Mouse (Mus musculus): Measurements from ENCODE around the gene Olfr801.

Gene Olfr801

DNA sequence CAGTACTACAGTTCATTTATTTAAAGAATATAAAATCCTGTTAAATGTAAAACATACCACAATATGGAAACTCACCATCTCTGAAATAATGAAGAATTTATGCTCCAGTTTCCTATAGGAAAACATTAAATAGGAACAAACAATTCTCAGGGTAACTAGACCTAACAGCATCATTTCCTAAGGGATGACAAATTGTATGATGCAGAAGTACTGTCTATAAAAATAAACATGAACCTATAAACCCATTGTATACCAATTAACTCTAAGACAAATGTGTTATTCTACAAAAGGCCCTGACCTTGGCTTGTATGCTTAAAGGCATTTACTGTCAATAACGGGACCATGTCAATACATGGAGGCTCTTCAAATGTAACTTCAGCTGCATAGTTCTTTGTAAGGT is at the start of gene Olfr801:
Gene Olfr801, minus strand, starts transcription at position 101 of the 400 bp plus-strand sequence.
- DNase-seq (ENCODE audit: low spot score in 2 of 2) = no peak

DNA sequence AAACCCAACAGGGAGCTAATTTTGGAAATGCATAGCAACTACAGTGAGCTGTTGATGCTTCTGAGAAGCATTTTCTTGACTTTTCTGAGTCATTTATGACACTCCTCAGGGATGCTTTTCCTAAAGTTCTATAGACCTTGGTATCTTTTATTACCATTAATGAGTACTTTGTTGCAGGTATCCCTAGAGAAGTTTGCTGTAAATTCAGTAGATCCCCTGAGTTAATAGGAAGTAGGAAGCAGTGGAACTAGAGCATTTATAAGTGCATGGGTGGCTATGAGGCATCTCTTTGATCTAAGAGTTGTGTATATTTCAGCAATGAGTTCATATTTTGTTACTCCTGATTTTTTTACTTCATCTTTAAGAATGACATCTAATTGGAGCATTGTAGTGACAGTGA is 29.2 kb upstream of the Olfr801 start, which contains the start of gene Olfr804:
Gene Olfr804, plus strand, starts transcription at position 301 of the 400 bp plus-strand sequence.
- no peak for DNase-seq (ENCODE audit: low spot score in 2 of 2)

GRCm38 (mm10) chr10:129694186-129694585 is 20.5 kb upstream of the Olfr801 start, which contains the start of gene Olfr803:
Gene Olfr803 (minus strand): TSS chr10:129694286.
- no peak for DNase-seq (ENCODE audit: low spot score in 2 of 2)

DNA sequence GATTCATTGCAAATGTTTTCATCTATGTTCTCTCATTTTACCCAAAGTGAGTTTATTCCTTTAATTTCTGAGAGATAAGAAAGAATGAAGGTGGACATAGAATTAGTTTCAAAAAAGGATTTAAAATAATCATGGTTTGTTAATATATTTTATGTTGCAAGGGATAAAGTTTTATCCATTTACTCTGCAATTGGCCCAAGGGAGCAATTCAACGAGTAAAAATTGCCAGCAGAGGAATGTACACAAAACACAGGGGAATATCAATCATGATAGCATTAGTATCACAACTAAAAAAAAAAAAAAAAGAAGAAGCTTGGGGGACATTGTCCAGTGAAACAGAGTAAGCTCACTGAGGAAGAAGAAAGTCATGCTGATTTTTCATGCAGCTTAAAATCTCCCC is 14.4 kb upstream of the Olfr801 start, which contains the start of gene Olfr802:
Gene Olfr802, minus strand, starts transcription at position 101 of the 400 bp plus-strand sequence.
- DNase-seq (ENCODE audit: low spot score in 2 of 2) = no peak

DNA sequence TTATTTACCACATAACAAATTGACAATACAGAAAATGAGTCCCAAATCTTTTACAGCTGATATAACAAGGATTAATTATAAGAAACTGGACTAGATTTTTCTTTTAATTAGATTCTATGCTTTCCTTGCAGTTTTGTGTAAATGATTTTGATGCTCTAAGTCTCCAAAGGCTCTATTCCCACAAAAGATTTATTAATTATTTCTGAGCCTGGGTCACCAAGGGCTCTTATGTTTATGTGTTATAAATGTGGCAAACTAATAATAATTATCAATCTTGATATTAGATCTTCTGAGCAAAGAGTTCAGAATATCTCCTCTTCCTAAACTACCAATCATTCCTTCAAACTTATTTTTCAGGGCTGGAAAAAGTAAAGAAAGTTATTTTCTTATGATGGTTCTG is 16.3 kb downstream of the Olfr801 start, which contains the start of gene Olfr800:
Gene Olfr800, plus strand, starts transcription at position 301 of the 400 bp plus-strand sequence.
- no peak for DNase-seq (ENCODE audit: low spot score in 2 of 2)

DNA sequence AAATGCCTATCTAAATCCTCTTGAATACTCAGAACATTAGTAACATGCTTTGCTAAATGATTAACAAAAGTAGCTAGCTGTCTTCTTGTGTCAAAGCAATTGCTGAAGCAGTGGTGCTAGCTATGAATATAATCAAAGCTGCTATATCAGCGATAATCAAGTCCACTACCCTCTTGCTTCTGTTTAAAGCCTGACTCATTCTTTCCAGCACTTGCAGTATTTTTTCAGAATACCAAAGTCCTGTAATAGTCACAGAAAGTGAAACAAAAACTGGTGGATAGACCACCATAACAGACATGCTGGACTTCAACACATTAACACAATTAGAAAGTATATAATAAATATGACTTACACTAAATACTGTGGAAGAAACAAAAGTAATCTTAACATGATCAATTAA is 21.9 kb downstream of the Olfr801 start:
- no peak for DNase-seq (ENCODE audit: low spot score in 2 of 2)

DNA sequence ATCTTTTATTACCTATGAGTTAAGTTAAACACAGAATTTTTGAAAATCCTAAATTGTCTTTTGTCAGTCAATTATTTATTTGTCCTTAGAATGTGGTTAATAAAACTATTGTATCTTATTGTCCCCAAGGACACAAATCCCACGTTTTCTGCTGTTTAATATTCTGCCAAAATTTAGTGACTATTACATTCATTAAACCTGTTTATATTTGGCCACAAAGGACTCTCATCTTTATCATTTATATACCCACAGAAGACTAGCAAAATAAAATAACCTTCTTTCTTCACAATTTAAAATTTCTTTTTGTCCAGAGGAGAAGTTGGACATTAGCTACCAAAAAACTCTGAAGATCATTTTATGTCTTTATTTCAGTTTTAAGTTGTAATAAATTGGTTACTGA is 36.5 kb downstream of the Olfr801 start, which contains the start of gene Olfr799:
Gene Olfr799, plus strand, starts transcription at position 301 of the 400 bp plus-strand sequence.
- no peak for DNase-seq (ENCODE audit: low spot score in 2 of 2)

DNA sequence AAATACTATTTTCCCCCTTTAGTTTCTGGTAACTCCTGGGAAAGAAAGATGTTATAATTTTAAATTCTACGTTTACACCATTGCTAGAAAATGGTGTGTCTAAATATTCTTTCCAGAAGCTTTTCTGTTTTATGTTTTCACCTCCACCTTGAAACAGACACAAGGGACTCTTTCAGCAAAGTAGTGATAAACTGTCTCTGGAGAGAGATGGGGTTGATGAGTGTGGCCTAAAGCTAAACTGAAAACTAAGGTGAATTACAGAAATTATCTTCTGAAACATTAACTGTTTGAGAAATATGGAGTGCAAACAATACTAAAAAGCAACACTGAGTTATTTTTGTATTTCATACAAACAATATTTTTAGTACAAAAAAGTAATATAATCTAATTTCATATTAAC is 45.8 kb downstream of the Olfr801 start, which contains the start of gene Olfr798:
Gene Olfr798, minus strand, starts transcription at position 101 of the 400 bp plus-strand sequence.
- DNase-seq (ENCODE audit: low spot score in 2 of 2) = no peak

- DNase-seq (ENCODE audit: low spot score in 2 of 2) = no peak
Measured at GRCm38 (mm10) chr10:129623251-129623650, 50.4 kb downstream of the Olfr801 start.

DNA sequence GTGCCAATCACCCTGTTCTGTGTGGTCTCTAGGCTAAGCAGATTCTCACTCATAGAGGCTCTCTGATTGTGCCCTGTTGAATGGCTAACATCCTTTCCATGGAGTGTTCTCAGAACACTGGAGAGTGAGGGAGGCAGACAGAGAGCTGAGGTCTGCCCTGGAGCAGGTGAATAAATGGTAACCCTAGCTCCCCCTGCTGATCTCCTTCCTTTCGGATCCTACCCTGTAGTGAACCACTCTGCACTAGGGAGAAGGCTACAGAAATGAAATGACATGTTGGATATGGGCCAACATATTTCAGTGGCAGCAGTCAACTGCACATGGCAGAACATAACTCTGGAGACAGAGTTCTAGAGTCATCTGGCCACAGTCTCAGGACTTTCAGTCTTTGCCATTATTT is 51.9 kb downstream of the Olfr801 start:
- no peak for DNase-seq (ENCODE audit: low spot score in 2 of 2)
